Mouse (Mus musculus) right cerebral cortex, adult 2 months (tissue): Measurements from ENCODE around the gene Selenos.
A peak's percentile ranks its signal among the peaks of the same experiment; 100 is the strongest.

Experiments
- DNase-seq, 2 experiments: peaks; one replicate each; pipeline ENCODE4 v3.0.0; 2021 to 2022; ENCODE audit warnings: low spot score in 2 of 2

The Selenos gene

DNA sequence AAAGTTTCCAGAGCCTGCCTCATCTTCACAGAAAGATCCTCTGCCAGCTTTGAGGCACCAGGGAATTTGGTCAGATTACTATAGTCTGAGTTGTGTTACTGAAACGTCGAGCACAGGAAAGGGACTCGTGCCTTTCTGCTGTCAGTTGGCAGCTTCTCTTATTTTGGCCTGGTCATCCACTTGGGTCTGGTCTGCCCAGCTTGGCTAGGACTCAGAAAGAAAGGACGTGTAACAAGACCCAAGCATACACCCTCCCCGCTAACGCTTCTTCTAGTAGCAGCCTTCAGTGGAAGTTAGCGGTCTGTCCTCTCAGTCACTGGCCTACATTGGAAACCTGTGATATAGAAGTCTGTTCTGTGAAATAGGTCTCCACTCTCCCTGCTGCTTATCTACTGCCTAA lies 5.1 kb downstream of the Selenos start:
- no peak for DNase-seq

DNA sequence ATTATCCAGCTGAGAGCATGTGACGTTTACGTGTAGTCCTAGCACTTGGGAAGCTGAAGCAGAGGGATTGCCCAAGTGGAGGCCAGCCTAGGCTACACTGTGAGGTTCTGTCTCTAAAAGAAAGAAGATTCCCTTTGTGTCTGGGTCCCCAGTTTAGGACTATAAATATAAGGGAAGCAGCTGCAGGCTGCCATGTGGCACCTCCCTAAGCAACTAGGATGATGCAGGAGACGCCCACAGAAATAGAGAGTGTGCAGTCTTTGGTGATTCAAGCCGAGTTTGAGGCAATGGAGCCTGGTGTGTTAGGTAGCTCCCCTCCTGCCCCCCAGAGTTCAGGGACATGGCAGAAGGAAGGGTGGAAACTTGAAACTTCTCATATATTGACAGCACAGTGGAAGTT lies 8.2 kb downstream of the Selenos start:
- peak; percentile 58 to 69 for DNase-seq

DNA sequence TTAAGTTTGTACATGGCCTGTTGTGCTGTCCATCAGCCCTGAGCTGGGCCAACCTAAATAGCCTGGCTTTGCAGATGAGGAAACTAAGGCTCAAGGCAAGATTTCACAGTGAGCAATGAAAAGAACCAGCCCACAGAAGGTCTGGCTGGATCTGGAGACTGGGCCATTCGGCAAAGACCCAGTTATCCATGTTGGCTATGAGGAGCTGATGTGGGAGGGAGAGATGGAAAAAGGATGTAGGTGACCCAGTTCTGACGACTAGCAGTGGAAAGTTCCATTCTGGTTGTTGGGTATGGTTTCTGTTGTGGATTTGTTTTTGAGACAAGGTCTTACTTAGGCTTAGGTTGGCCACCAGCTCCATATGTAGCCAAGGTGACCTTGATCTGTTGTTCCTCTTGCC lies 8.6 kb downstream of the Selenos start:
- DNase-seq, result peak; percentile 26 to 39

DNA sequence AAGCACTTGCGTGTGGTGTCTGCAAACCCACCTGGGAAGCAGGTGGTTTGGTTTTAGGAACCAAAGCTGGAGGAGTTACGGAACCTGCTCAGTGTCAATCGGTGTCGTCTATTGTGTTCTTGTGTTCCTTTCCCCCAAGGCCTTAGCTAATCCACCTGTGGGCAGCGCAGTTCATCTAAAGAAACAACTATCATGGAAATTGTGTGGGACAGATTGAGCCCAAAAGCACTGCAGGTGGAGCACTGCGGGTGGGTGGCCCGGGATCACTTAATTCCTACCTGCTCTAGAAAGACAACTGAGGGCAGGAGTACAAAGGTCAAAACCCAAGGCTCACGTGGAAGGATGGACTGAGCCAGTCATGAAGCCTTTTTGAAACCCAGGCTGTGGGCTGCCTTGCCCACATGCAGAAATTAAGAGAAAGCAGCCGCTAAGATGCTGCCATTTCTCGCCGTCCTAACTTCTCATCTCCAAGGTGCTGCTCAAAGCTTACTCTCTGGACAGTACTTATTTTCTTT lies 11.3 kb downstream of the Selenos start:
- DNase-seq, result no peak

DNA sequence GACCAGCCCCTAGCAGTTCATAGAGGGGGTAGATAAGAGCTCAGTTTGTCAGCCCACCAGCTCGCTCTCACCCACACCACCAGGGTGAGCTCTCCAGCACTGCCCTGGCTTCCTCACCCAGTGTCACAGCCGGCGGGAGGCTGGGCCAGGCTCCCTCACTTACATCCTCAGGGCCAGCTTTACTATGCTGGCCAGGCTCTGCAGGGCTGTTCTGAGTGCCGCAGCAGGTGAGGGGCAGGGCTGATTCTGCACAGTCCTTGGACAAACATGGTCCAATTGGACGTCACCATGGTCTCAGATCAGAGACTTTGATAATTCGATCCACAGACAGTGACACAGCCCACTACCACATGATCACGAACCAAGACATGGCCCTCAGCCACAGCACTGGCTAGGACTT lies 12.1 kb downstream of the Selenos start:
- no peak for DNase-seq

DNA sequence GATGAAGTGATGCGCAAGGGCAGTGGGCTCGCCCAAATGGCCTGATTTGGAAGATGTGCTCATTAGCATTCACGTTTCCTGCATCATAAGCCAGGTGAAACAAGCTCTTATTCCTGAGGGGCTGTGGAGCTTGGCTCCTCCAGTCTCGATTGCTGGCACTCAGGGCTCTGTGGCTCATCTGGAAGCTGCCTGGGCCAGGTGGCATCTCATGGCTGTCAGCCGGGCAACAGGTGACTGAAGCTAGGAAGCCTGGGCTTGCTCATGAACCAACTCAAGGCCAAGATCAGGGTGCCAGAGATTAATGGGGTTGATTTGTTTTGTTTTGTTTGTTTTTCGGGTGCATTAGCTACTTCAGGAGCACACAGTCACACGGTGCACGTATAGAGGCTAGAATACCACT lies 13.2 kb downstream of the Selenos start:
- no peak for DNase-seq

DNA sequence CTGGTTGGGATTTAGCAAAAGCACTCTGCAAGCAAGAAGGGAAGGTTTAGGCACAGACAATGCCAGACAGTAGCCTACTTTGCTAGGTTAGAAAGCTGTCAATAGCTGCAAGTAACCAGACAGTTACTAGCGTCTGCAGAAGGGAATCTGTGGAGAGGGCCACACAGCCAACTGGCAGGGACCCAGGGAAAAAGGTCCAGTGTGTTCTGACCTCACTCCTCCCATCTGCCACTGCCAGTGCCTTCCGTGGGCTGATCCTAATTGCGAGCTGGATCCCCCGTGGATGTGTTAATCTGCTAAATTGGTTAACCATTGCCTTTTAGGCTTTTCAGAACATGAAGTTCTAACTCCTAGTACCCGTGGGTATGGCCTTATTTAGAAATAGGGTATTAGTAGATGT lies 14.7 kb downstream of the Selenos start:
- no peak for DNase-seq

DNA sequence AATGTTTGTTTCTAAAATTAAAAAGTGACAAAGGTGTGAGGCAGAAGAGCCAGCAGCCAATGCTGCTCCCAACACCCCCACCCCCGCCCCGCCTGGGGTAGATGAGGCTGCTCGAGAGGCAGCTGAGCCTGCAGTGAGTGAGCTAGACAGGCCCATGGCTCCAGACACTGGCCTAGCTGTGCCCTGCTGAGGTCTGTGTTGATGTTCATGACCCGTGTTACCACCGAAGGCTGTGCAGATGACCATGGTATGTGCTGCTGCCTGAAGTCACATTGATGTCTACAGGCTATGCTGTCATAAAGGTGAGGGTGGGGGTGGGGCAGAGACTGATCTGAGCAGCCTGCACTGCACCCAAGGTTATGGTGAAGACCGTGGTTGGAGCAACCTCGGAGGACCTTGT lies 19.4 kb downstream of the Selenos start:
- no peak for DNase-seq

DNA sequence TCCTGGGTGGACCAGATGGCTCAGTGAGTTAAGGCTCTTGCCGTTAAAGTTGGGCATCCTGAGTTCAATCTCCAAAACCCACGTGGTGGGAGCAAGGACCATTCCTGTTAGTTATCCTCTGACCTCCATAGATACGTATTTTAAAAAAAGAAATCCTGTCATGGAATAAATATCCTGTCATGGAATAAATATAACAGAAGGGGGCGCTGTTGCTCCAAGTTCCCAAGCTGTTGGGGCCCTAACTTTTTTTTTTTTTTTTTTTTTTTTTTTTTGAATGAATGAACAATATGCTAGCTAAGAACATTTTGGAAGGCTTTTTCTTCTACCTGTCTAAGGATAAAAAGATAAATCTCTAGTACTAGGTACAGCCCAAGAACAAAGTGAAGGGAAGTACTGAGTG lies 22.4 kb downstream of the Selenos start:
- DNase-seq, result no peak

DNA sequence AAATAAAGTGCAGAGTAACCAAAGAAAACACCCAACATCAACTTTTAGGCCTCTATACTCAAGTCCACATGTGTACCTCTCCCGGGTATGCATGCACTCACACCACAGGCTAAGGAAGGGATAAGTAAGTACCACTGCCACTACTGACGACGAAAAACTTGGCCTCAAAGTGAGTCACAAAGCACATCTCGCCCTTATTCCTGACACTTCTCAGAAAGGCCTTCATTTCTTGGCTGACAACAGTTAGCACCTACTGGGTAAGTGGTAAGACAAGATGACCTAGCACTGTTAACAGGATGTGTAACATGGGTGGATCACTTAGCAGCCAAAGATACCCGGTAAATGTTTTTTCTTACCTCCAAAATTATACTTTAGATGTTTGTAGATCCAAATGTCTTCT lies 25.1 kb downstream of the Selenos start:
- DNase-seq, result no peak

DNA sequence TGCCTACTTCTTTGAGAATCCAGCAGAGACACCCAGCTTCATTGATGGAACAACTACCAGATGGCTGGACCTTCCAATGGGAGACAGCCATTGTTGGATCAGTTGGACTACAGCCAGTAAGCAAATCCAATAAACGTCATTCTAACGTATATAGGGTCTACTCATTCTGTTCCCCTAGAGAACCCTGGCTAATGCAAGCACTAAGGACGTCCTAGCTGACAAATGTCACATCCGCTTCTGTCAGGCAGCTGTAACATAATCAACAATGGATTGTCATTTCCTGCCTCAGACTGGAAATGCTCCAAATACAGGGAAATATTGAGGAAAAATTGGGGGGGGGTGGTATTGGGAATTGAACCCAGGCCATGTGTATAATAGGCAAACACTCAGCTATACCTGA lies 26.3 kb downstream of the Selenos start:
- DNase-seq, result no peak

DNA sequence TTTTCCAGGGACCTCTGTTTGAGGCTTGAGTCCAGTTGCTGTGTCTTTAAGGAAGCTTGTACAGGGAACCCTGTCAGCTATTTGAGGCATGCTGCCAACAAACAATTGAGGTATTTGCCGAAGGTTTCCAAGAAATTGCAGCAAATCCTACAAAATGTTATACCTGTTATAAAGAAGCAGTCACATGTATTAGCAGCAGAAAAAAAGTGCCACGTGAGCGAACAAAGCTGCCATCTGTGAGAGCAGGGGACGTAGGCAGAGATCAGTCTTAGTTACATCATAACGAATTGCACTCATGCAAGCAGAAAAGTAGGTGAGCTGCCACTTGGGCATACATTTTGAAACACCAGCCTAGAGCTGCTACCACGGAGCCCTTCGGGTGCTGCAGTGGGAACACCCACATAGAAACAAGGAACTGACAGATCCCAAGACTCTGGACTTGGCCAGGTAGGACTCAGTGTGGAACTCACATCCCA lies 27.2 kb downstream of the Selenos start:
- DNase-seq, result no peak

DNA sequence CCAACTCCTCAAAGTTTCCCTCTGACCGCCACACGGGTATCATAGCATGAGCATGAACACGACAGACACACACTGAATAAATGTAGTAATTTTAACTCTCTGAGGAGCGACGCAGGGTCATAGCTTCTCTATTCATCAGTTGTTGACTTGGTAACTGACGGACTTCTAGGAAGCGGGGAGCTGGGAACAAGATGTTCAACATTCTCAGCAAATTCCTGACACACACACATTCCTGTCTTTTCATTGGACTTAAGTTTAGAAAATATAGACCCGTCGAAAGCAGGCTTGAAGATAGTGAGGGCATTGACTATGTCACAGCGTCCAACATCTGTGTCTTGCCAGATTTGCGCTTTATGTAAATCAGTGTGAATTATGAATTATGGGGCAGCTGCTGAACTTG lies 27.8 kb downstream of the Selenos start:
- DNase-seq, result no peak

DNA sequence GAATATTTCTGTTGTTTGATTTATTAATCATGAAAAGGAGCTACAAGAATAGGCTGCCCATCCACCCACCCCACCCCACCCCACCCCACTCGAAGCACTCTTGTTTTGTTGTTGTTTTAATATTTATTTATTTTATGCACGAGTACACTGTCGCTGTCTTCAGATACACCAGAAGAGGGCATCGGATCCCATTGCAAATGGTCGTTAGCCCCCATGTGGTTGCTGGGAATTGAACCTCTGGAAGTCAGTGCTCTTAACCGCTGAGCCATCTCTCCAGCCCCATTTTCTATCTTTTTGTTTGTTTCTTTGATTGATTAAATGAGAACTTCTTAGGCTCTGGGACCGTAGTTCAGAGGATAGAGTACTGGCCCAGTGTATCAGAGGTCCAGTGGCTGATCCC lies 28.5 kb downstream of the Selenos start:
- no peak for DNase-seq

DNA sequence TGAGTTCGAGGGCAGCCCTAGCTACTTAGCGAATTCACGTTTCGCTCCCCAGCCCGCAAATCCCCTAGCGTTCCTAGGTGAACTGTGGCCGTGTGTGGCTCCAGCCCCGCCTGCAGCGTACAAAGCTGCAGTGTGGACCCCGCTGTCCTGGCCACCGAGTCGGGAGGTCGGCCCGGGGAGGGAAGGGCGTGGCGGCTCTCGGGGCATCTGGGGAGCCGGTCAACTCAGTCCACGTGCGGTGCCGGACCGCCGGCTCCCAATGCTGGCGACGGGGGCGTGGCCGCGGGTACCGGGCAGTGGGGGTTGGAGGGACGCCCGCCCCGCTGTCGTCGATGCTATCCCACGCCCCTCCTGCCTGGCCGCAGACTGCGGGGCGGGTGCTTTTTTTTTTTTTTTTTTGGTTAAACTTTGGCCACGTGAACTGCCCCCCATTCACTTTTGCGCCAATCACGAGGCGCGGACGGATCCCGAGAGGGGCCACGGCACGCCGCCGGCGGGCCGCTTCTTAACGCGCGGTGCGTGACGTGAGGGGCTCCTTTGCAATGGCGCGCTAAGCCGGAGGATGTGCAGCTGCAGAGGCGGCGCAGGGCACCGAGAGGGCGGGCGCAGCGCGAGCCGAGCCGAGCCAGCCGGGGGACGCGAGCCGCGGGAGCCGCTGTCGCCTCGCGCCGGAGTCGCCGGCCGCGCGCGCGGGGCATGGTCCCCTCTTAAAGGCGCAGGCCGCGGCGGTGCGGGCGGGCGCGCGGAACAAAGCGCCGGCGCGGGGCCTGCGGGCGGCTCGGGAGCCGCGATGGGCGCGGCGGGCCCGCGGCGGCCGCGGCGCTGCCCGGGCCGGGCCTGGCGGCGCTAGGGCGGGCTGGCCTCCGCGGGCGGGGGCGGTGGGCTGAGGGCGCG lies 29.8 kb downstream of the Selenos start, which contains the start of gene Chsy1:
Chsy1 (plus strand) TSS at position 555 of the 894 bp plus-strand sequence.
- DNase-seq, result peak; percentile 92 to 93

DNA sequence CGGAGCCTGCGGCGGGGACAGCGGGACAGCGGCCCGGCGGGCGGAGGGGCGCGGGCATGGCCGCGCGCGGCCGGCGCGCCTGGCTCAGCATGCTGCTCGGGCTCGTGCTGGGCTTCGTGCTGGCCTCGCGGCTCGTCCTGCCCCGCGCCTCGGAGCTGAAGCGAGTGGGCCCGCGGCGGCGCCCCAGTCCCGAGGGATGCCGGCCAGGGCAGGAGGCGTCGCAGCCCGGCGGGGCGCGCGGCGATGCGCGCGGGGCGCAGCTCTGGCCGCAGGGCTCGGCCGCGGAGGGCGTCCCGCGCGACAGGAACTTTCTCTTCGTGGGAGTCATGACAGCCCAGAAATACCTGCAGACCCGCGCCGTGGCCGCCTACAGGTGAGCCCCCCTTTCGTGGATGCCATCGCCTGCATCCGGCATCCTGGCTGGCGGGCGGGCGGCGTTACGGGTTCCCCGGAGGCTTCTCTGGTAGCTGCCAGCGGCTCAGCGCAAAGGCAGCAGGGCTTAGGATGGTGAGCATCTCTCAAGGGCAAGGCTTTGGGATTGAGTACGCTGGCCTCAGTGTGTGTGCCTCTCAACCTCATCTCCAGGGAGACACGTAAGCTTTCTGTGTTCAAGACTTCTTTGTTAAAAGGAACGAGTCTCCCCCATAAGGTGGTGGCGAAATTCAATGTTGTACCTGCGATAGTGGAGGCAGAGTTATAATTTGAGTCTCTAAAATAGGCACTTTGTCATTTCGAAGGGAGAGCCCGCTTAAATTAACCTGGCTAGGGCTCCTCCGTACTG lies 30.6 kb downstream of the Selenos start:
- DNase-seq, result peak; percentile 31 to 45

DNA sequence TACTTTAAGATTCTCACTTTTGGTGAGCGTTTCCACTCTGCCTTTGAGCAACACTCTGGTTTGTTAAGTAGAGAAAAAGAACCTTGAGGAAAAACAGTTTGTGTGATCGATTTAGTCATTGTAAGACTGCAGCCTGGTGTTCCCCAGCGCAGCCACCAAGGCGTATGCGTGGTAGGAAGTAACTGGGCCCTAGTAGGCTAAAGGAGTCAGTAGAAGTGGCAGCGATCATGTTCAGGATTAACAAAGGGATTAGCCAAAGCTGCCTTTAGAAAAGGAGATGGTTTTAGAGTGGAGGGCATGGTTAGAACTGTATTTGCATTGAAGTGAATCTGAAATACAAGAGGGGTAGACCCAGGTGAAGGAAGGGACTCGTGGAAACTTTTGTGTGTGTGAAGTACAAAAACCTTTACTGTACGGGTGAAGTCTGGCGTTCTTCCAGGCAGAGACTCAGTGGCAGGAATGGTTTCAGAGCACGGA lies 31.2 kb downstream of the Selenos start:
- DNase-seq, result no peak

DNA sequence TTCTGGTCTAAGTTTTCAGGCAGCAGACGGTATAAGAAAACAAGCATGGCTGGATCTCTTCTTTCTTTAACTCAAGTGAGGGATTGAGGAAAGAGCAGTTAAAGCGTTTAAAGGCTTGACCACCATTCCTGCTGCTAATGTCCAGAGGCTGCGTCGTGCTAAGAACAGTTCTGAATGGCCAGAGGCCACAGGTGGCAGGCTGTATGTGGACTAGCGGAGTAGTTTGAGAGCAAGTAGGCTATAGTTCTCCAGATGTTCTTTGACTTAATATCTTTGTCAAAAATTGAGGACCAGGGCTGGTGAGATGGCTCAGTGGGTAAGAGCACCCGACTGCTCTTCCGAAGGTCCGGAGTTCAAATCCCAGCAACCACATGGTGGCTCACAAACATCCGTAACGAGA lies 31.8 kb downstream of the Selenos start:
- no peak for DNase-seq

DNA sequence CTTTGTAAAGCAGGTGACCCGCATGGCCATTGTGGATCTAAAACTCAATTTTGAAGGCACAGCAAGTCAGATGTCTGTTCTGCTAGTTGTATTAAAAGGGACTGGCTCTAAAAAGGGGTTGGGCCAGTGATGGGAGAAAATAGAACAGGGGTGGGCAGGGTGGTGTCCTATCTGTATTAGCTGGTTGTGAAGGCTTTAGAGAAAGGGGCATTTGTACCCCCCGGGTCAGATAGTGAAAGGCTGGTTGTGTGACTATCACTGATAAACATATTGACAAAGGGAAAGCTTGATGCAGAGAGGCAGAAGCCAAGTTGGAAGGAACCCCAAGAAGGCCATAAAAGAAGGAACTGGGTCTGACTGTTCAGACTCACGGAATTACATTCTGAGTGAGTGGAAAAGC lies 34.1 kb downstream of the Selenos start:
- no peak for DNase-seq

DNA sequence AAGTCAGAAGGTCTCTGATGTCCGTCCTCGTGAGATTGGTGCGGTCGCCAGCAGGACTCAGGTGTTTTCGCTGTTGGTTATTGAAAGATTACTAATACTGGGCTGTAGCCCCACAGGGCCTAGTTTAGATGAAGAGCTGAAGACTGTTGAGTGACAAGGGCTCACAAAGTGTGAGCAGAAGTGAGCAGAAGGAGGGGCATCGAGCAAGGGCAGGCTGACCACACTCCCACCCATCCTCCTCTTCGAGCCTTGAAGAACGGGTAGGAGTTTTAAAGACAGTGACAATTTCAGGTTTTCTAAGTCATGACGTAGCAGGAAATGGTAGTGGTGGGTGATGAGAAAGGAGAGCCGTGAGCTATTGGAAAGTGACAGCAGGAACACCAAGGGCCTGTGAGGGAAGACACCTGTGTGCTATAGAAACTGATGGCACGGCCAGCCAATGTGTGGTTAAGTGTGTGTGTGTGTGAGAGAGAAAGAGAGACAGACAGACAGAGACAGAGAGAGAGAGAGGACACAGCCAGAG lies 36.4 kb downstream of the Selenos start:
- no peak for DNase-seq

DNA sequence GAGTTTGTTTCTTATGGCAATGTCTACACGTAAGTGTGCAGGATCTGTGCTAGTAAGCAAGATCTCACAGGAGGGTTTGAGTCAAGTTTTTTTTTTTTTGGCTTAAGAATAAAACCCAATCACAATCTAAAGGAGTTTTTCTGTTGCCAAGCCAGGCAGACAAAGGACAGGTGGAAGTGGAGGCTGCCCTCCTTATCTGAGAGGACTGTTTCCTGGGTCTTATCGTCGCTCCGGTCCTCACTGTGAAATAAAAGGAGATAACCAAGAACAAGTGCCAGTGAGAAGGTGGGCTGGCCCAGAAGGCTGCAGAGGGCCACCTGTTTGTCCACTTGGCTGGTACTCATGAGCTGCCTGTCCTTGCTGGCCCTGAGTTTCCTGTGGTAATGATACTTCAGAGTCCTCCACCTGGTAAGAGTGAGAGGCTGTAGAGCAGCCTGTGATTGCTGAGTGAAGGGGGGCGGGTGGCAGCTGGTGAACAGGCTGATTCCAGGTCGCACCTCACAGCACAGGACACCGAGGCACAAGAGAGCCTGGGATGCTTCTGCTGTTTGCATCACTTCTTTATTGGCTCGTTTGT lies 37.5 kb downstream of the Selenos start:
- no peak for DNase-seq

DNA sequence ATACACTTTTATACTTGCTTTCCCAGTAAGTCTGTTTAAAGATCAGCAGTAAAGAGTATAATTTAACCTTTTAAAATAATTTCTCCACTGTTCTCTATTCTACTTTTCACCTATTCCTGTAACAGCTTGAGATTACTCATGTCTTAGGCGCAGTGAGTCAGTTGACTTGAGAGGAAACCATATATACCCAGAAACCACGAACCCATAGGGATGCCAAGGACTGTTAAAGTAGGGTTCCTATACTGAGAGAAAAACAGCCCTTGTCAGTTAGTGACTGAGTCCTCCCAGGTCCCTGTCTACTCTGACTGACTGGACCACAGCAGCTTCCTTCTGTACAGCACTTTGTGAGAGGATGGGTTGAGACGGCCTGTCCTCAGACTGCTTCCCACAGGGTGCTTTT lies 38.6 kb downstream of the Selenos start:
- DNase-seq, result no peak
